Mouse (Mus musculus) G1E (cell line): Measurements from ENCODE around the gene Tgfbr3.

Source experiments
- CTCF ChIP-seq: IDR thresholded peaks from 2 replicates; pipeline ENCODE4 v1.5.1; 2012; ENCODE audit warnings: low read depth, low read length, inconsistent platforms, mixed read lengths
- GATA1 ChIP-seq: IDR thresholded peaks from 2 replicates; pipeline ENCODE4 v1.6.1; 2012; ENCODE audit warnings: borderline replicate concordance, low read length, inconsistent platforms, mixed read lengths
- GATA2 ChIP-seq: IDR thresholded peaks from 2 replicates; pipeline ENCODE4 v1.6.1; 2012; ENCODE audit warnings: low read depth, low read length, inconsistent platforms, borderline replicate concordance
- POLR2AphosphoS5 ChIP-seq: IDR thresholded peaks from 2 replicates; pipeline ENCODE4 v1.6.1; 2012; ENCODE audit warnings: low read depth, low read length, inconsistent platforms; ENCODE audit not compliant: insufficient replicate concordance
- TAL1 ChIP-seq: conservative IDR thresholded peaks from 2 replicates; pipeline ENCODE4 v1.6.1; 2012; ENCODE audit warnings: low read depth, low read length, inconsistent platforms, mixed read lengths

- TF ChIP-seq CTCF, result no peak
- no peak for TF ChIP-seq GATA1
- TF ChIP-seq POLR2AphosphoS5, result no peak
- no peak for TF ChIP-seq TAL1
- TF ChIP-seq GATA2, result no peak
Observed at GRCm38 (mm10) chr5:107106793-107107192, 182.6 kb downstream of the Tgfbr3 start.
